Mouse (Mus musculus): Measurements from ENCODE around the gene Cd164l2.

- no peak for TF ChIP-seq MAFK (IDR thresholded peaks at IDR 0.05; ENCODE audit: insufficient read depth, low read depth, low read length)
- no peak for TF ChIP-seq HCFC1 (IDR thresholded peaks at IDR 0.05; ENCODE audit: borderline replicate concordance, insufficient read depth, low read length)
- TF ChIP-seq ZNF384 (IDR thresholded peaks at IDR 0.05; ENCODE audit: low read depth, low read length), result no peak
- TF ChIP-seq ZC3H11A (IDR thresholded peaks at IDR 0.05; ENCODE audit: borderline replicate concordance, low read depth, low read length), result no peak
- no peak for TF ChIP-seq CHD2 (IDR thresholded peaks at IDR 0.05; ENCODE audit: low read depth, low read length)
Measured at GRCm38 (mm10) chr4:133221701-133222100, 9.8 kb downstream of the Cd164l2 start.
